Mouse (Mus musculus): Measurements from ENCODE around the gene Slc19a1.

GRCm38 (mm10) chr10:77082921-77083320 is 50.9 kb downstream of the Slc19a1 start:
- TF ChIP-seq CTCF (IDR thresholded peaks at IDR 0.05; ENCODE audit: low read depth) (no peak), EP300 (optimal IDR thresholded peaks at IDR 0.05) (no peak)
